Mouse (Mus musculus) embryonic facial prominence, embryonic 11.5 days (tissue): ENCODE measurements around the gene Tbx4. TPM values are rescaled to one million over a fixed set of nuclear protein-coding genes. Genes with fewer than 3 reads are reported as not detected.

Source experiments
- ATAC-seq: fragments of 200-750 bp; cut with Nextera tagmentation; replicated peaks from 2 replicates; pipeline ENCODE4 v1.8.0; 2017; ENCODE audit warnings: low read depth; ENCODE audit not compliant: insufficient number of reproducible peaks, low FRiP score, low TSS enrichment
- DNase-seq: peaks from one replicate; pipeline ENCODE4 v3.0.0-alpha.2; 2015; ENCODE audit warnings: low spot score
- H3K27ac ChIP-seq: fragments of 300-500 bp; sonication (generic); replicated peaks from 2 replicates; pipeline ENCODE4 v1.5.1; 2014; ENCODE audit warnings: mild to moderate bottlenecking, low read depth, low read length, control low read depth
- H3K27me3 ChIP-seq: fragments of 300-500 bp; sonication (generic); 2 replicates; pipeline ENCODE4 v1.6.1; 2014; ENCODE audit warnings: mild to moderate bottlenecking, low read length, moderate library complexity, mixed read lengths; ENCODE audit not compliant: control insufficient read depth, insufficient read depth
- H3K36me3 ChIP-seq: fragments of 300-500 bp; sonication (generic); replicated peaks from 2 replicates; pipeline ENCODE4 v1.6.1; 2014; ENCODE audit warnings: low read depth, mild to moderate bottlenecking, low read length, moderate library complexity, mixed read lengths; ENCODE audit not compliant: control insufficient read depth, insufficient read depth
- H3K4me1 ChIP-seq: fragments of 300-500 bp; sonication (generic); 2 replicates; pipeline ENCODE4 v1.6.1; 2014; ENCODE audit warnings: low read length, mixed read lengths; ENCODE audit not compliant: control insufficient read depth, insufficient read depth
- H3K4me2 ChIP-seq: fragments of 300-500 bp; sonication (generic); 2 replicates; pipeline ENCODE4 v1.6.1; 2014; ENCODE audit warnings: low read depth, mild to moderate bottlenecking, control low read depth, low read length, moderate library complexity
- H3K4me3 ChIP-seq: fragments of 300-500 bp; sonication (generic); 2 replicates; pipeline ENCODE4 v1.5.1; 2014; ENCODE audit warnings: low read depth, low read length, control low read depth
- H3K9ac ChIP-seq: fragments of 300-500 bp; sonication (generic); replicated peaks from 2 replicates; pipeline ENCODE4 v1.6.1; 2014; ENCODE audit warnings: mild to moderate bottlenecking, control low read depth, low read length
- H3K9me3 ChIP-seq: fragments of 300-500 bp; sonication (generic); replicated peaks from 2 replicates; pipeline ENCODE4 v1.6.1; 2016; ENCODE audit warnings: mild to moderate bottlenecking, low read length, inconsistent platforms, mixed read lengths; ENCODE audit not compliant: control insufficient read depth
- WGBS: fragments of 180-500 bp; shearing (Covaris S2); extraction: QIAGEN DNeasy Blood & Tissue Kit; methylation state at CpG from one replicate; pipeline ENCODE4 v1.1.7; 2014; 5-methylcytosine and 5-hydroxymethylcytosine counted together
- polyA plus RNA-seq: library from polyadenylated mRNA; unstranded; fragments of >200 nt; fragmentation: Nextera tagmentation; extraction: Ambion mirVana; gene quantifications from 2 replicates; pipeline ENCODE4 v1.2.1, GENCODE M21; 2014

The Tbx4 gene
- polyA plus RNA-seq, 1 experiment from 2014 or later, result 0.65 TPM

DNA sequence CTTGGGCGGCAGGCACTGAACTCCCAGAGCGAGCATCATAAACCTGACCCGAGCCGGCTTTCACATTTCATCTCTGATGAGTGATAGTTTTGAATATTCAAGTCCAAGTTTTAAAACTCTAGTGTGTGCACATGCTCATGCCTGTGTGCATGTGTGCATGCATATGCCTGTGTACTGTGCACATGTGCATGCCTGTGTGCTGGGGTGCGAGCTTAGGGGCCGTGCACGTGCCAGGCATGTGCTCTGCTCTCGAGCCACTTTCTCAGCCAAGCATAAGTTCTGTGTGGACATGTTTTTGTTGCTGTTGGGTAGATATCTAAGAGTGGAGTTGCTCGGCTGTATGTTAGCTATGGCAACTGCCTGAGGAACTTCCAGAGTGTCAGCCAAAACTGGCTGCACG, 62.5 kb downstream of the Tbx4 start:
- WGBS, result 83% methylated on average over 10 of the region's 10 CpGs
- no peaks in the 10 kb centered on the region for H3K9me3 ChIP-seq
- no peaks in the 10 kb centered on the region for H3K4me1 ChIP-seq

DNA sequence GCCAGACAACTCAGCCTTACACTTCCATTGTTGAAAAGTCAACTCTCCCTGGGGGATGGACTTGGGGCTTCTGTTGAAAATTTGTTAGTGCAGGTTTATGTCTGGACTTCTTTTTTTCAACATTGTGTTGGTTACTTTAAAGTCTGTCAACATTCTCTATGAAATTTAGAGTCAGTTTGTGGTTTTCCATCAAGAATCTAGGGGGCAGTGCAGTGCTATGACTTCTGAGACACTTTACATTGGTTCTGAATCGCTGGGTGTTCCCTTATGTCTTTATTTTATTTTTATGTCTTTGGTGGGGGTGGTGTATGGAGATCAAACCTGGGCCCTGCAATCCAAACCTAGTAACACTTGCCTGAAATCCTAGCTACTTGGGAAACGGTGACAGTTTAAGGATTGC, 63.5 kb downstream of the Tbx4 start:
- H3K4me3 ChIP-seq, result no peak overlapping the region
- no peaks in the 10 kb centered on the region for H3K27me3 ChIP-seq
- H3K9ac ChIP-seq, result no peak overlapping the region
- no peak overlapping the region for H3K4me2 ChIP-seq
- H3K36me3 ChIP-seq, result no peaks in the 10 kb centered on the region
- DNase-seq (no peak), ATAC-seq (no peak)
- H3K4me1 ChIP-seq, result no peaks in the 10 kb centered on the region
- 86% methylated on average over 2 of the region's 2 CpGs for WGBS
- H3K9me3 ChIP-seq, result no peaks in the 10 kb centered on the region
- no peak overlapping the region for H3K27ac ChIP-seq

More for the DNA sequence above, 62.5 kb downstream of the Tbx4 start:
- H3K4me3 ChIP-seq, result no peak overlapping the region
- no peaks in the 10 kb centered on the region for H3K36me3 ChIP-seq
- H3K27ac ChIP-seq, result no peak overlapping the region
- no peak overlapping the region for H3K9ac ChIP-seq
- ATAC-seq (no peak), DNase-seq (no peak)
- no peaks in the 10 kb centered on the region for H3K27me3 ChIP-seq
- no peak overlapping the region for H3K4me2 ChIP-seq

DNA sequence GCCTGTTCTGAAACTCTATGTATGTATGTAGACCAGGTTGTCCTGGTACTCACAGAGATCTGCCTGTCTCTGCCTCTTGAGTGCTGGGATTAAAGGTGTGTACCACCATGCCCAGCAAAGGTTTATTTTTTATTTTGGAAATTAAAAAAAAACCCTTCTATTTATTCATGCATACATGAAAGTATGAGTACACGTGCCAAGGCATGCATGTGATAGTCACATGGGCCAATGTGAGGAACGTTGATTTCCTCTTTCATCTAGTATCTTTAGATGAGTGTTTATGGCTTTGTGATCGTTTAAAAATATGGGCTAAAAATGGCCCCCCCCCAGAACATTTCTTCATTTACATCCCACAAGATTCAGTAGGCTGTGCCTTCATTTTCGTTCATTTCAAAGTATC, 66.3 kb downstream of the Tbx4 start:
- no peak overlapping the region for H3K4me2 ChIP-seq
- no peaks in the 10 kb centered on the region for H3K4me1 ChIP-seq
- no peak overlapping the region for H3K9ac ChIP-seq
- no peak overlapping the region for H3K4me3 ChIP-seq
- no peak for ATAC-seq
- WGBS, result 90% methylated on average over 4 of the region's 4 CpGs
- no peak for DNase-seq
- no peaks in the 10 kb centered on the region for H3K36me3 ChIP-seq
- no peak overlapping the region for H3K27ac ChIP-seq
- H3K27me3 ChIP-seq, result no peaks in the 10 kb centered on the region
- H3K9me3 ChIP-seq, result no peaks in the 10 kb centered on the region

DNA sequence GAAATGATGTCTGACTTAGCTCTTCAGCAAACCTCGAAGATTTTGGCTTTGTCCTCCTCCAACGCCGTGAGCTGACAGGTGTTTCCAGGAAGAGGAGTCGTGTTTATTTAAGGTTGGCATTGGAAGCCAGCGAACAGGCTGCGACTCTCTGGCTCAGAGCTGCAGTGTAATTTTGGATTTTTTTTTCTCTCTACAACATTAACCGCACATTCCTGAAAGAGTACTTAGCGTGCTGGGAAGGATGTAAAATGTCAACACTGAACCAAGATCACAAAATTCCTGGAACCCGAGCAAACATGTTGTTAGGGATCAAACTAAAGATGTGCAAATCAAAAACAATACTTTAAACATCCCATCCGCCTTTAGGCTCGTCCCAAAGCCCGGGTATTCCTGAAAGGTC, 69.4 kb downstream of the Tbx4 start:
- DNase-seq, result no peak
- Histone ChIP-seq H3K9ac (no peak overlapping the region), H3K4me3 (no peak overlapping the region), H3K36me3 (no peaks in the 10 kb centered on the region), H3K27me3 (no peaks in the 10 kb centered on the region), H3K9me3 (no peaks in the 10 kb centered on the region), H3K4me1 (no peaks in the 10 kb centered on the region), H3K27ac (no peak overlapping the region), H3K4me2 (no peak overlapping the region)
- WGBS, result 75% methylated on average over 12 of the region's 12 CpGs
- ATAC-seq, result no peak

DNA sequence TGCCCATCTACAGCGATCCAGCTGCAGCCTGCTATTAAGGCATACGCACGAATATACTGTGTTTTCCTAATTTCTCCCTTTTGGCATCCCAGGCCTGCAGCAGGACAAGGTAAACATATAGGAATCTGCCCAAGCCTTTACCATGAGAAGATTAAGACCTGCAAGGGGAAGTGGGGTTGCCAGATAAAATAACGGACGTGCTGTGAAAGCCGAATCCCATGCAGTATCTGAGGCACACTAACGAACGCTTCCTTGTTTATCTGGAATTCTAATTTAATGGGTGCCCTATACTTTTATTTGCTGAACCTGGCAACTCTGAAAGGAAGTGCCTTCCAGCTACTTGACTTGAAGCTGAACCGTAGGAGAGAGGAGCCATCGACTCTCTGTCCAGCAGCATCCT, 70.2 kb downstream of the Tbx4 start:
- Histone ChIP-seq H3K27me3 (no peaks in the 10 kb centered on the region), H3K36me3 (no peaks in the 10 kb centered on the region), H3K27ac (no peak overlapping the region), H3K4me2 (no peak overlapping the region), H3K9me3 (no peaks in the 10 kb centered on the region), H3K9ac (no peak overlapping the region), H3K4me3 (no peak overlapping the region), H3K4me1 (no peaks in the 10 kb centered on the region)
- DNase-seq, result no peak
- 75% methylated on average over 10 of the region's 10 CpGs for WGBS
- no peak for ATAC-seq

DNA sequence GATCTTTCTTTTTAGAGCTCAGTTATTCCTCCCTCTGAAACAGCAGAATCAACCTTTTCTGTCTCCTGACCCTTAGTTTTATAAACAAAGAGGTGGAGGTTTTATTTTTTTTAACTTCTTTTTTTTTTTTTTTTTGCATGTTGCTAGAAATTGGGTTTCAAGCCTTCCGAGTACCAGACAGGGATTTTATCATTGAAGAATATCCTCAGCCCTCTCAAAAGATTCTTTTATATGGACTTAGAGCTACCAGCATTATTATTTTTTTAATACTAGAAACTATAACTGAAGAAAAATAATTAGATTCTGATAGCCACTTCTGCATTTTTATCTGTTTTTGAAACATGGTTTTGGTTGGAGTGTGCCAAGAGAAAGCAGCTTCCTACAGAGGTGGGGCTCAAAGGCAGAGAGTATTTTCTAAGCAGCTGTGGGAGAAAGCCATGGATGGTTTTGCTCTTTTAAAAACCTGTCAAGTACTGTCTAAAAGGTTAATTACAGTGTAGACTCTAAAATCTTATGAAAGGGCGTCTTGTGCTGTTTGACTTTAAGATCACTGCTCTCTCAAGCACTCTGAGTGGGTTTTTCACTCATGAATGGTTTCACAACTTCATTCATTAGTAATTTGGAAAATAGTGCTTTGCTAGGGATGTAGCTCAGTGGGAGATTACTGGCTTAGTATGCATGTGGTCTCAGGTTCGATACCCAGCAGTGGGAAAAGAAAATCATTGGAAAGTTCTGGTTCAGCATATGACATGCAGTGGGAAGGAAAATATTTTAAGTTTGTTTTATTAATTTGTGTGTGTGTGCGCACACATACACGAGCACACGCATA, 70.9 kb downstream of the Tbx4 start:
- H3K36me3 ChIP-seq, result no peaks in the 10 kb centered on the region
- H3K9ac ChIP-seq, result no peak overlapping the region
- no peaks in the 10 kb centered on the region for H3K9me3 ChIP-seq
- H3K4me2 ChIP-seq, result no peak overlapping the region
- no peak overlapping the region for H3K4me3 ChIP-seq
- no peak for DNase-seq
- no peak for ATAC-seq
- 85% methylated on average over 6 of the region's 6 CpGs for WGBS
- no peaks in the 10 kb centered on the region for H3K27me3 ChIP-seq
- H3K27ac ChIP-seq, result no peak overlapping the region
- no peaks in the 10 kb centered on the region for H3K4me1 ChIP-seq

DNA sequence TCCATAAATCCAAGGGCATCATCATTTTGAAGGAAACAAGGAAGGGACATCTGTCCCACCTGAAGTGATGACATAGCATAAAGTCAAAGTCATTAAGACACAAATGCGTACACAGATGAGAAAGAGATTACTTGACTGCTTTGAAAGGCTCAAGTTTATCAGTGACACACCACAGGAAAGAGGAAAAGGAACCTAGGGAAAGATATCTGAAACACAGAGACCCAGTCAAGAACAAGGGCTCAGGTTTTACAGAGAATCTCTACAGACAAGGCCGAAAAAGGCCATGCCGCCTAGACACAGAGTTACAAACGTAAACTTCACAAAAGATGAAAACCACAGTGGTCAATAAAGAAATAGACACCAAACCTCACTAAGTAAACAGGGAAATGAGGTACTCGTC, 73.6 kb downstream of the Tbx4 start:
- no peak overlapping the region for H3K4me3 ChIP-seq
- ATAC-seq (no peak), DNase-seq (no peak)
- H3K9me3 ChIP-seq, result no peaks in the 10 kb centered on the region
- no peaks in the 10 kb centered on the region for H3K4me1 ChIP-seq
- H3K9ac ChIP-seq, result no peak overlapping the region
- no peak overlapping the region for H3K27ac ChIP-seq
- H3K27me3 ChIP-seq, result no peaks in the 10 kb centered on the region
- no peaks in the 10 kb centered on the region for H3K36me3 ChIP-seq
- 82% methylated on average over 5 of the region's 5 CpGs for WGBS
- no peak overlapping the region for H3K4me2 ChIP-seq

DNA sequence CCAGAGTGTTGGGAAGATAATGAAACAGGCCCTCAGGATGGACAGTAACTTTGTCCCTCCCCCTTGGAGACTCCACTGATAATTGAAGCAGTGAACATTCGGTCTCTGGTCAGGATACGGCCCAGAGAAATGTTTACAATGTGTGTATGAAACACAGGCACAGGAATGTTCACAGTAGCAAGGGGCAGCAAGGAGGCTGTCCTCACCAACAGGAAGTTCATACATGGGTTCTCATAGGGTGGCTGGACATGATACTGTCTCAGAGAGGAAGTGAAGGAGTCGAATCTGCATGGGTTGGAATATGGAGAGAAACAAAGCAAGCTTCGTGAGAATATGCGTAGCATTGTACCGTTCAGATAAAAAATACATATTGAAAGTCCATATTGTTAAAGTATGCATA, 74.1 kb downstream of the Tbx4 start:
- H3K4me3 ChIP-seq, result no peak overlapping the region
- H3K9ac ChIP-seq, result no peak overlapping the region
- no peaks in the 10 kb centered on the region for H3K4me1 ChIP-seq
- H3K36me3 ChIP-seq, result no peaks in the 10 kb centered on the region
- no peak overlapping the region for H3K4me2 ChIP-seq
- no peak for ATAC-seq
- H3K27me3 ChIP-seq, result no peaks in the 10 kb centered on the region
- no peak overlapping the region for H3K27ac ChIP-seq
- DNase-seq, result no peak
- 85% methylated on average over 6 of the region's 6 CpGs for WGBS
- H3K9me3 ChIP-seq, result no peaks in the 10 kb centered on the region
